Mouse (Mus musculus) right cerebral cortex, postnatal 25 days (tissue): ENCODE results near the gene Surf6.

Experiments used
- DNase-seq: peaks from one replicate; pipeline ENCODE4 v3.0.0; 2022

The Surf6 gene

DNA sequence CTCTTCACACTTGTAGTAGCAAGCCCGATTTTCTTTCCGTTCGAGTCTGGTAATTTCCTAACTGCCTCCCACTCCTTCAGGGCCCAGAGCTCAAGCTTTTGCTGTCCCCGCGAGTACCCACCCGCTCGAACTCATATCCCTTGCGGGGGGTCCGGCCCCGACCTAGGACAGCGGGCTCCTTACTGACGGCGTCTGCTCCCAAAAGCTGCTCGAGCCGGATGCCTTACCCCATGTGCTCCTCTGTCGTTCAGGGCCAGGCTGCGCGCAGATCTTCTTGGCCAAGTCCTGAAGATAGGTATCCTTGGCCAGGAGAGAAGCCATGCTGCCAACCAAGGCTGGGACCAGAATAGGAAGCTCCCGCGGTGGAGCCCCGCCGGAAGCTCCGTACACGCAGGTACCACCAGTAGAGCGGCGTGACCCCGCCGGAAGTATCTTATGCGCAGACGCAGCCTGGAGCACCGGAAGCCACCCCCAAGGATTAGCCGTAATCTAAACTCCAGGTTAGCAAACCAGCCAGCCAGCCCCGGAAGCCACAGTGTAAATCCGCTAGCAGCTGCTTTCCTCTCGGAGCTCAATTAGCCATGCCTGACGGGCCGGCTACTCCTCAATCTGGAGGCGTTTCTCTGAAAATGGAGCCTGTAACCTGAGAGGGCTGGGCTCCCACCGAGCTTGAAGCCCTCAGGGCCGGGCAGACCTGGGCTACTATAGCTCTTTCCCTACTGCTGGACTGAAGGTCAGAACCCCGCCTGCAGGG, at the start of gene Surf6:
Gene Surf6 (minus strand): TSS at position 413 of the 754 bp plus-strand sequence.
- peak; percentile 96 for DNase-seq

DNA sequence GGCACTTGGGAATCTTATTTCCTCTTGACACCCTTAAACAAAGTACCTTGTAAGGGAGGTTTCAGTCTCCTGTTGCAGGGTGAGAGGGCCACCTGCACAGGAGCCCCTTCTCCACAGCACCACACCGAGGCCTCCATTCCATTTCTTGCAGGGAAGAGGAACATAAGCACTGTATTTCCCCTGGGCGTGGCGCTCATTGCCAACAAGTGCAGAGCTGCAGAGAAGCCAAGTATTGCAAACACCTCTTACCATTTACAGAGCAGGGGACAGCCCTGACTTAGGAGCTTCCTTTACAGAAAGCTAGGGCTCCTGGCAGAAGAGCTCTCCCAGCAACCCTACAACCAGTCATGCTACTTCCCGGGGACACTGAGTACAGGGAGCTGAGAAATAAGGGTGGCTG, 49.5 kb upstream of the Surf6 start:
- DNase-seq = no peak

DNA sequence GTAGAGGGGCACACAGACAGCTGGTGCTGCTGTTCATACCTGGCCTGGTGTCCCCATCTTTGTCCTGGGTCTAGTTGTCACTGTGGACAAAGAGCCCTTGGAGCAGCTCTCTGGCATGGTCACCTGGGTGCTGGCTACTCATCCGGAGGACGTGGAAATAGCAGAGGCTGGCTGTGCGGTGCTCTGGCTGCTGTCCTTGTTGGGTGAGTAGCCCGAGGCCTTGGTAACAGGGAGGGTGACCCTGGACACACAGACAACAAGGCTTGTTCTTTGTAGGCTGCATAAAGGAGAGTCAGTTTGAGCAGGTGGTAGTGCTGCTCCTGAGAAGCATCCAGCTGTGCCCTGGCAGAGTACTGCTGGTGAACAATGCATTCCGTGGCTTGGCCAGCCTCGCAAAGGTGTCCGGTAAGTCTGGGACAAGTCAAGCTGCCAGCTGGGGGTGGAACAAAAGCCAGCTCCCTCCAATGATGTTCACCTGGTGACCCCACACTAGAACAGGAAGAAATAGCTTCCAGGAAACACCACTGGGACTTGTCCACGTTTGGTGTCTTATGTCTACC, 48.7 kb upstream of the Surf6 start:
- no peak for DNase-seq

DNA sequence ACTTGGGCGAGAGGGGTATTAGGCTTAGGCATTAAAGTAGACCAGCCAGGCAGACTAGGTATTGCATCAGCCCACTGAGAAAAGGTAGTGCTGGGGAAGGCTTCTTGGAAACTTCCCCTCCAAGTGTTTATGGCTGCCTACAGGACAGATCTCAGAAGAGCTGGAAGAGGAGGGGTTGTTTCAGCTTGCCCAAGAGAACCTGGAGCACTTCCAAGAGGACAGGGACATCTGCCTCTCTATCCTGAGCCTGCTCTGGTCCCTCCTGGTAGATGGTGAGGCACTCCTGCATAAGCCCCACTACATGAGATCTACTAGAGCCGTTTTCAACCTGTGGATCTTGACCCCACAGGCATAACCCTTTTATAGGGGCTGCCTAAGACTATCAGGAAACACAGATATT, 47.7 kb upstream of the Surf6 start:
- no peak for DNase-seq

DNA sequence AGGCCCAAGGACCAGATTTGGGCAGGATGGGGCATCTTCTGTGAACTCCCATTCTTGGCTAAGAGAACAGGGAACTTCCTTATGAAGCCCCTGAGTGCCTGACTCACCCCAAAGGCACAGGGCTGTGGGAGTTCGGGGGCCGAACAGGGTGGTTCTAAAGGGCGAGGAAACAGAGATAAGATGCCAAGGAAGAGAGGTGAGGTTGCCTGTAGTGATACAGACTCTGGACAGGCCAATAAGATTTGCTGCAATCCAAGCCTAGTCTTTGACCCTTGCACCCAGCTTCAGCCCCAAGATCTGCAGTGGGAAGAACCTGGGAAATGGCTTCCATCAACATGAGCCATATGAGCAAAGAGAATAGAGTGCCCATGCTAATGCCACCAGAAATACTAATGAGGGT, 40.6 kb upstream of the Surf6 start:
- no peak for DNase-seq

DNA sequence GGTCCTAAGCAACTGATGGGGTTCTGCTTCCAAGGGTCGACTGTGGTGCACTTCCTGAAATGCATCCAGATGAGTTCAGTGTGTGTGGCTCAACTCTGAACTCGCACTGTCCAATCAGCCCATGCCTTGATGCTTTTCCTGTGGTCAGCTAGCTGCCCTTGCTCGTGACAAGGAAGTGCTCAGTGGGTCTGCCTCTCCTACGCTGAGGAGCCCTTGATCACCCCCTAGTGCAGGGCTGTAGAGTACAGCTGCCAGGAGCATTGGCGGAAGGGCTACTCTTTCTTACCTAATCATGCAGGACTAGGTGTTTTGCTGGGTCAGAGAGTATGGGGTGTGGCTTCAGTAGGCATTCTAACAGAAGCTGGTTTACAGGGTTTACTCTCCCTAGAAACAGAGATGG, 38.9 kb upstream of the Surf6 start:
- DNase-seq = no peak

DNA sequence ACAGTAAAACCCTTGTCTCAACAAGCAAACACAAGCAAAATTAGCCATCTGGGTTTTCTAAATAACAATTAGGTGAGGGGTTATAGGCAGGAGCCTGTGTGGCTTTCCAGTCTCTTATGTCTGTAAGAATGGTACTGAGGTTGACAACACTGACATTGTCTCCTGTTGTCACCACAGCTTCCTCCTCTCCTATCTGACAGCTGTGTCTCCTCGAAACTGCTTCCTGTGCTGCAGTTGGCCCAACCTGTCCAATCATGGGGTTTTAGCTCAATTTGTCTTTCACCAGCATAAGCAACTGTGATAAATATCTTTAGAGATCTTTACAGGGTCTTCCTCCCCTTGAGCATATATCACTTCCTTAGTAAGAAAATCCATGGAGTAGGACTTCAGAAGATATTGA, 33.7 kb upstream of the Surf6 start:
- DNase-seq = no peak

DNA sequence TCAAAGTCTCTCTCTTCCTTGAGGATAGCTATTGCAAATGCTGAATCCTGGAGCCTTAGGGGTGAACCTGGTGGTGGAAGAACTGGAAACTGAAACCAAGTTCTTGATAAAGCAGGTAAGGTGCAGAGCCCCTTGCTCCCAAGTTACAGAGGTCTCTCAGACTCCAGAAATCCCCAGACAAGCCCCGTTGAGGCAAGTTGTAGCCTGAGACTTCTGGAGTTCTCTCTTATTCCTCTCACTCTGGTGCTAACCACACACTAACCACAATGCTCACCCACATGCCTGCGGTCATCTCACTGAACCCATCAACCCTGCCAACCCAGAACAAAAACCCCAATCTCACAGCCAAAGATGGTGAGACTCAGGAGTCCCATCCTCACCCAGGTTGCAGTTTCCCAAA, 32.6 kb upstream of the Surf6 start:
- DNase-seq = no peak

DNA sequence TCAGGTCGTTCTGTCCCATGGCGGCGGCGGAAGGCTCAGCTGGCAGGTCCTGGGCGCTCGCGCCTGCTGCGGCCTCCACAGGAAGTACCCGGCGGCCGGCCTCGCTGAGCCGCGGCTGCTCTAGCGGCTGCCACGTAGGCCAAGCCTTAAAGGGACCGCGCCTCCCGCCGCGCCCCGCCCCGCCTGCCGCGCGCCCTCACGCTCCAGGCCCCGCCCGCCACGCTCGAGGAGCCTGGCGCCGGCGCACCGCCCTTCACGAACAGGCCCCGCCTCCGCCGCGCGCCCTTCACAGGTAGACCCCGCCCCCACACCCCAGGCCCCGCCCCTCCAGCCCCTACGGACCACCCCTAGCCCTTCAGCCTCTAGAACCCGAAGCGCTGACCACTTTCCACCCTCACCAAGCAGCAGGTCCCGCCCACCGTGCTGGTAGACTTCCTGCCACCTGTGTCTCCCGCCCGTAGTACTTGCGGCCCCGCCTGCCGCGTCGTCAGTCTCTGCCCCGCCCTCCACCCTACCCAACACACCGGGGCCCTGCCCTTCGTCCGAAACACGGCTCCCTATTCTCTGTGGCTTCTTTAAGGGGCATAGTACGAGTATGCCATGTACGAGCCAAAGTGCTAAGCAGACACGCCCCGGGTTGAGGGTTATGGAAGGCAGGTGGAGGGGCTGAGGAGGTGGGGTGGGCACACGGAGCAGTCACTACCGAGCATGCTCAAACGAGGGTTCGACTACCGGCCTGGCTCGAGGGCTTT, 30.8 kb upstream of the Surf6 start, which contains the start of the genes Surf4 and Stkld1:
Gene Surf4 (minus strand): TSS at position 625 of the 752 bp plus-strand sequence.
Gene Stkld1 (plus strand): TSS at position 744 of the 752 bp plus-strand sequence.
- DNase-seq = peak; percentile 93

DNA sequence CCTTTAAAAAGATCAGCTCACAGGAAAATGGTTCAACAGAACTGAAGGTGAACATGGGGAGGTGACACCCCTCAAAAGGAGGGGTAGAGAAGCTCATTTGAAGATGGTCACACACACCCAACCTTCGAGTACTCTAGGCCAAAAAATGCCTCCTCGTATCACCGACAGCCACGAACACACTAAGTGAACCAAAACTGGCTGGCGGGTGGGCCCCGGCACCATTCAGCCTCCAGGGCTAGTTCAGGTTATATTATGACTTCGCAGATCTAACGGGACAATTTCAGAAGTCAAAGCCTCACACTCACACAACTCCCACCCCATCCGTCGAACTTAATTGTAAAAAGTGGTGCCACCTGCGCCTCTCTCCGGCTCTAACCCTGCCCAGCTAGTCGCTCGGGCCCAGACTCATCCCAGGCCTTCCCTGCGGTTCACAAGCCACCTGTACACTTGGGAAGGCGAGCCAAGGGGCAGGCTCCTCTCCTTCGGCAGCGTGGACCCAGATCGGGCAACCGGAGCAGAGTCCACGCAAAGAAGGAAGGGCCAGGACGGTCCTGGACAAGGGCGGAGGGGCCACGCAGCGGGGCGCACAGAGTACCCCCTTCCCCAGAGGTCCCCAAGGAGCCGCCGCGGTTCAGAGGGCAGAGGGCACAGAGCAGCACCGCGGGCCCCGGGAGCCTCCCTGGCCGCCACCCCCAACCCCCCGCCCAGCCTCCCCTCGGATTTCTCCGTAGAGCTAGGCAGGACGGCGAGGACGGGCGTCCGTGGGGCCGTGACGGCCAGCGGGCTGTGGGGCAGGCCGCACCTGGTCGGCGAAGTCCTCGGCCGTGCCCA, 30.0 kb upstream of the Surf6 start:
- DNase-seq = no peak

DNA sequence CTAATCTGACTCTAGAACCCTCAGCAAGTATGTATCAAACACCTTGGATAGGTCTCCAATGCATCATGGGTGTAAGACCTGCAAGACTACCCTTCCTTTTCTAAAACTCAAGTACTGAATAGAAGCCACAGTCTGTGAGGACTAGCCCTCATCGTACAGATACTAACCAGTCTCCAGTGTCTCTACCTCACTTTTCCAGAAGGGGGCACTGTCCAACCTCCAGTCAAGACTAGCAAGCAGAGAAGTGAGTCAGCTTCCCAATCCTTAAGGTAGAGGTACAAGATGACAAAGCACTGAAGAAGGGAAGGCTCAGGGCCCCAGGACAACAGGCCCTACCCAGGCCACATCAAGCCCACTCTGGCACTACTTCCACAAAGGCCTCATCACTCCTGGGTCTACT, 27.7 kb upstream of the Surf6 start:
- DNase-seq = peak; percentile 52

DNA sequence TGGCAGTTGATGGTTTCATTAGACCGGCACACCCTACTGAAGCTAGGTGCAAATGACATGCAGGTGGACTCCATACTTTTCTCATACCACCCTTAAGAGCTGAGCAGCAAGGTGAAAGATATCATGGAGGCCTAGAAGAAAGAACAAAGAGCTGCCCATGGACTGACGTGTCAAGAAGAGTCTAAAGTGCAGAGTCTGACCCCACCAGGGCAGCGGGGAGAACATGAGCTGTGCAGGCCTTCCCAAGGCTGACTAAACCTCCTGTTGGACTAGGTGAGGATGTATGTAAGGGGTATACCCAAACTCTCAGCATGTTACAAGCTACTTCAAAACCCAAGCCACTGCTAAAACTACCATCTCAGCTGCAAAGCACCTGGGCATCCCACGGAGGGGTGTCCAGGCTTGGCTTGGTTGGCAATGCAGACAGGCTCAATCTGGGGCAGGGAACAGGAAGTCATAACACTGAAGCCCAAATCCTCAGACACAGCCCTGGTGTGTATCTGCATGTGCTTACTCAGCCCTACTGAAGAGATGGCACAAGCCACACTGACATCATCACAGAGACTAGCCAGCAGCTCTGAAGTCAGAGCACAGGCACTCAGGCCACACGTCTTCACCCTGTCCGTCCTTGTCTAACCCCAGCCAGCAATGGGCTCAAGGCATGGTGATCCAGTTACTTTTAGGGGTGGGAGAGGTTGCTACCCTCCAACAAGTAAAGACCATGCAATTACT, 25.2 kb upstream of the Surf6 start:
- DNase-seq = no peak

DNA sequence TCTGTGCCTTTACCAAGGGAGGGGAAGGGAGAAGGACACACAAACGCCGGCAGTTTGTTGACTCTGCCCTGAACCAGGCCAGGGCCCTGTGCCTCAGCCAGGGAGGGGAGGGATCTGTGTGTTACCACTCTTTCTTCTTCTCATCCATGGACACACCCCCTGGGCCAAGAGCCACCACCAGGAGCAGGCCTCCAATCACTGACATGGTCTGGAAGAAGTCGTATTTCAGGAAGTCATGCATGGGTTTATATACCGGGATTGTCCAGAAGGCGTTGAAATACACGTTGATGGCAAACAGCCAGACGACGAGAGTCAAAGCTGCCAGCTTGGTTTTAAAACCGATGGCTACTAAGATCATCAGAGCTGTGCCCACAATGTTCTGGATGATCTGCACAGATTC, 19.1 kb upstream of the Surf6 start:
- DNase-seq = no peak

DNA sequence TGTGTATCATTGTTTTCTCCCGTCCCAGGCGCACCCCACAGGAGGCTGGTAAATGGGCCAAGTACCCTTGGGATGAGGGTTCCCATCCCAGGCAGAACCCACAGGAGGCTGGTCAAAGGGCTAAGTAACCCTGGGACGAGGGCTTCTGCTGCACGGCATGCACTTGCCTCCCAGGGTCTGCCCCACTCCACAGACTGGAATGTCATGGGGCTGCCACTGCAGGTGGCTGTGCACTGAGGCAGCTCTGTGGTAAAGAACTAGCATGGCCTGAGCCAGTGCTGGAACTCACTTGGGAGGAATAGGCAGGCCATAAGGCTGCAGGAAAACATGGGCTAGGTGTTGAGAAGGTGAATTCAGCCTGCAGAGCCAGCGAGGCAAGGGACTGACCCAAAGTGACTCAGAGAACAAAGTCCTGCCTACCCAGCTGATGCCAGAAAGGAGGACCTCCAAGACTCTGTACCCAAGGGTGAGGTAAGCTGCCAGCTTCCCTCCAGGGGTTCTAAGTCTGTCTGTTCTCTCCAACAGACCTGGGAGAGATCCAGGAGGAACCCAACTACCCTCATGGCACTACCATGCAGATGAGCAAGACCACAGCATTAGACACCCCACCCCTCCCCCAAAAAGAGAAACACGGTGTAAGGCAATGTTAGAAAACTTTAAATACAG, 17.6 kb upstream of the Surf6 start:
- DNase-seq = no peak

DNA sequence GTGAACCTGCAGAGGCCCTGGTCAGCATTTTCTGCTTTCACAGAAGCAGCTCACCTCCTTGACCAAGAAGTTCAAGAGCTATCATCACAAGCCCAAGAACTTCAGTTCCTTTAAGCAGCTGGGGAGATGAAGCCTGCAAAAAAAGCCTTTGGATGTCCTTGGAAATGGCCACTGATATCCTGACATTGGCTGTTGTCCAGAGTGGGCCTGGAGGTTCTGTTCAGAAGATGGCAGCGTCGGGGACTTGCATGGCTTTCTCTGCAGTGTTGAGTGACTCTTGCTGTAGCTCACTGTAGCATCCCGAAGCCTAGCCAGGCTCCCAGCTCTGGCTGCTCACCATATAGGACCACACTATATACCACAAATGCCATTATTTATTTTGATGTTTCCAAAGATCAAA, 17.0 kb upstream of the Surf6 start:
- no peak for DNase-seq

DNA sequence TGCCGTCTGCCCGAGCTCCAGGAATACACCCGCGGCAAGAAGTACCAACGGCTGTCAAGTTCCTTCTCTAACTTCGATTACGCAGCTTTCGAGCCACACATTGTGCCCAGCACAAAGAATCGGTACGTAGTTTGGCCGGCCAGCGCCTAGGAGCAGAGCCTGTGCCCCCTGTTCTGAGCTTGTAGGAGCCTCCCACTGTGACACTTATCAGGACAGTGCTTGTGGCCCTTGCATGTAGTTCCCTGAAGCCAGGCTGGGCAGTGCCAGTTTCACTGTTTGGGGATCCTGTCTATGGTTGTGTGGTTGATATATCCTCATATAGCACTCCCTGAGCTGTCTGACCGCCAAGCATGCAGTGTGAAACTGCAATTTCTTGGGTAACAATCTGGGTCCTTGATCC, 14.1 kb upstream of the Surf6 start:
- no peak for DNase-seq

DNA sequence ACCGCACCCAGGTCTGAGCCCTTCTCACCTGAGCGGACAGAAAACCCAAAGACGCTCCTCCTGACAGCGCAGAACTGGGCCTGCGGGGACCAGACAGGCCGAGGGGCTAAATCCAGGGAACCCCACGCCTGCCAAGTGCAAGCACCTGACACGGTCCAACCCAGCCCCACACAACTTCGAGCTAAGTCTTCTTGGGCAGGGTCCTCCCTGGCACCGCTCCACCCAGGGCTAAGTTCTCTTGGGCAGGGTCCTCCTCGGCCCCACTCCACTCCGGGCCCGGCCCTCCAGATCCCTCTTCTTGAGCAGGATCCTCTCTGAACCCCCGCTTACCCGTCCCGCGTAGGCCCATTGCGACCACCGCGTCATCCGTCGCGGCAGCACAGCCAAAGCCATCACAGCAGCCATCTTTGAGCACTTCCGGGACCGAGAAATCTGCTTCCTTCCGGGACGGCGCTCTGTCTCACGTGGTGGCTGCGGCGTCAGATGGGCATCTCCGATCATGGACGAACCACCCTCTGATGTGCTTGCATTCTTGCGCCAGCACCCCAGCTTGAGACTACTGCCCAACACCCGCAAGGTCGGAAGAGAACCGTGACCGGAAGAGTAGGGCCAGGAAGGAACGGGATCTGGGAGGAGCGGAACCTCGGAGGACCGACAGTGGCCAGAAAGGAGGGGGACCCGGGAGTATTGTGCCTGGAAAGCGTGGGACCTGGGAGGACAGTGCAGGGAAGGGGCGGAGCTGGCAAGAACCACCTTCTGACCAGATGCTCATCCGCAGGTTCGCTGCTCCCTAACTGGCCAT, 13.4 kb upstream of the Surf6 start, which contains the start of the genes Surf2 and Surf1:
Gene Surf2 (plus strand): TSS at position 441 of the 802 bp plus-strand sequence.
Gene Surf1 (minus strand): TSS at position 604 of the 802 bp plus-strand sequence.
- DNase-seq = peak; percentile 88

DNA sequence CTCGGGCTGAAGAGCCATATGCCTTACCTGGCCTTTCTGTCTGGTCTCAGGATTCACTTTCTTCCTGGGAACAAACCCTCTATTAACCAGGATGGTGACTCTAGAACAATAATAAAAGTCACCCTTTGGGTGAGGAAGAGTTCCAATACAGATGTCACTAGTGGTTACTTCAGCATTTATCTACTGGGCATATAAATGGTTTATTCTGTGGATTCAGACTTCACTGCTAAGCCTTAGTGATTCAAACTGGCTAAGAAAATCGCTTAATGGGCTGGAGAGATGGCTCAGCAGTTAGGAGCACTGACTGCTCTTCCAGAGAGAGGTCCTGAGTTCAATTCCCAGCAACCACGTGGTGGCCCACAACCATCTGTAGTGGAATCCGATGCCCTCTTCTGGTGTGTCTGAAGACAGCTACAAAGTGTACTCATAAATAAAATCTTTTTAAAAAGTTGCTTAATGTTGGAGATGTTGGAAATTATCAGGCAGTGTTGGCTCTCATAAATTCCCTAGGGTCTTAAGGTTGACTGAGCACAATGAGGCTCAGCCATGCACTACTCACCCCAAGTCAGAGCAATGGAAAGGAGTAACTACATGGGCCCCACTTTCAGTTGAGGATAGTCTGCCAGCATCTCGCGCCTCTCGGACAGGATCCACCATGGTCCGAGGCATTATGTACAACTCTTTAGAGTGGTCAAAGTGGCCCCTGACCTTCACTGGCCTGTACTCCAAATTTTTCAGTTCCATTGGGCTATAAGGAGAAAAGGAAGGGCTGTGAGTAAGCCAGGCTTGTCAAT, 11.7 kb upstream of the Surf6 start:
- no peak for DNase-seq

DNA sequence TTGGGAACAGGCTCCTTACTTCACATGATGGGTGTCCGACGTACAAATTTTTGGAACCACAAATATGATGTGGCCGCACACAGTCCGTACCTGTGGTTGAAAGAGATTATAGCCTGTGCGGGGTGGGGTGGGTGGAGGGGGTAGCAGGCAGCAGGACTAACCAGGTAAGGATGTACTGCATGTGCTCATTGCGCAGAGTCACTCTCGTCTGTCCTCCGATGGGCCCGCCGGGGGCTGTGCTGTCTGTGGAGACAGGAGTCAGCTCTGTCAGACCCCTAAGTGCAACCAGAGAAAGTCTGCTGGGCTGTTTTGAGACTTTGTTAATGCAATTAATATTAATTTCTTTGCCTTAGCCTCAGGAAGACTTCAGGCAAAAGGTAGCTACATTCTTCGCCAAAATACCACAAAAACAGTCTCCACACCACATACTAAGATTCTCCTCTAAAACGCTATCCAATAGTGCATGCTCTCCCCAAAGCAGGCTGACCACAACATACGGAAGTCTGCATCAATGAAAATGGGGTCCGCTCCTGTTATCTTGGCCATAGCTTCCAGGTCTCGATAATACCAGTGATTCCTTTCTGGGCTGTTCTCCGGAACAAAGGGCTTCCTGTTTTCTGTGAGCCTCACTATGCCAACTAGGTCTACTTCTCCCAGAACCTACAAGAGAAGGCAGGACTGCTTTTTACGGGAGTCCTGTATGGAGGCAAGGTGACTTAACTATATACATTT, 10.9 kb upstream of the Surf6 start:
- no peak for DNase-seq
